Mouse (Mus musculus): Measurements from ENCODE around the gene AU041133. TPM values are rescaled to one million over a fixed set of nuclear protein-coding genes. Genes with fewer than 3 reads are reported as not detected.
"Not testable (repeated sequence)": the region's sequence is repeated elsewhere in the genome, so short reads cannot be mapped to it uniquely, and the experiment has no call there.

The AU041133 gene
- total RNA-seq (2021): 1 to 10 TPM in 1 of 2 experiments, under 1 TPM in 1; 0.99 to 1.2 TPM
- long read RNA-seq, experiment 1: 0 reads
- long read RNA-seq, experiment 2, partial matches to known transcripts: 0 of 2 reads
- long read RNA-seq, experiment 2, other reads (novel, unspliced or antisense): 0 of 2 reads

DNA sequence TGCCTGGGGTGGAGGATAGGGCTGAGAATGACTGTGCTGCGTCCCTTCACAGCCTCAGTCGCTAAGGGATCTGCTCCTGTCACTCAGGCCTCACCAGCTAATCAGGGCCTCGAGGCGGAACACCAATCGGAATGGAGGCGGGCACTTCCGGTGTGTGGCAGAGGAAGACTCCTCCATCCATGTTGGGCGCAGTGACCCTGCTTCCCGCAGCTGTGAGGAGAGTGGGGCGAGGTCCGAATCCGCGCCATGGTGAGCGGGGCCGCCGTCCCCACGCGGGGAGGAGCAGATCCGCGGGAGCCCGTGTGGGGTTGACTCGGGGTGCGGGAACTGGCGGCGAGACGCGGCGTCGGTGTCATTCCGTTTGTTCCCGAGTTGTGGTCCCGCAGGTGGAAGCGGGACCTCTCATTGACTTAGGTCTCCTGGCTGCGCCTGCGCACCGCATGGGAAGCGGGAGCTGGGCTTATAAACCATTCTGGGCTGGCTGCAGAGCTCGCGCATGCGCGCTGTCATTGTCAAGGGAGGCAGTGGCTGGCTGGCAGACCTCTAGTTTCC lies at the start of gene AU041133:
AU041133 (plus strand) TSS at position 164 of the 552 bp plus-strand sequence.
- DNase-seq: peak; percentile 69

DNA sequence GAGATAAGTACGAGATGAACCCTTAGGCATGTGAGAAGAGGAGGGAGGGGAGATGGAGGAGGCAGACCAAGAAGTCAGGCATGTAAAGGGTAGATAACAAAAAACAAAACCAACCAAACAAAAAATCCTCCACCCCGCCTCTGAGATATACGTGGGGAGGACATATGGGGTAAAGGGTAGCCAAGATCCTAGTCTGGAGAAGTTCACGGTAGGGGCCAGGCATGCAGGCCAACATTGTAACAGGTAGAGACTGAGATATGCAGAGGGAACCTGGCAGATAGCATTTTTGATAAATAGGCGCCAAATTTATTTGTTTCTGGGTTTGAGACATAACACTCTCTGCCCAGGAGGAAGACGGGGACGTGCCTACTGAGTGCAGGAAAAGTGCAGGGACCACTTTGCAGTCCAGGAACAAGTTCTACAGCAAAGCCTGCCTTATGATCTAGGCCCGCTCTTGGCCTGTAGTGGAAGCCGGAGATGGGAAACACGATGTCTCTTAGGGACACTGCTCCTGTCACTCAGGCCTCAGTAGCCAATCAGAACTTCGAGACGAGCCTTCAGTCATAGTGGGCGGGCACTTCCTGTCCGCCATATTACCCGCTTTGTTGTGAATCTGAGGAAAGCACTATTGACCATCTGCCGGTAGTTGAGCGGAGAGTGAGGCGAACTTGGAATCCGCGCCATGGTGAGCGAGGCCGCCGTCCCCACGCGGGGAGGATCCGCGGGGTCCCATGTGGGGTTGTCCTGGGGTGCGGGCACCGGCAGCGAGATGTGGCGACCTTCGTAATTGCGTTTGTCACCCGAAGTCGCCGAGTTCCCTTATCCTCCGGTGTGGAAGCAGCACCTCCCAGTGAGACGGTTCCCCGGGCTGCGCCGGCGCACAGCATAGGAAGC lies 44.8 kb upstream of the AU041133 start, which contains the start of gene BC024063:
BC024063 (plus strand) TSS at position 626 of the 894 bp plus-strand sequence.
- peak; percentile 30 for DNase-seq

DNA sequence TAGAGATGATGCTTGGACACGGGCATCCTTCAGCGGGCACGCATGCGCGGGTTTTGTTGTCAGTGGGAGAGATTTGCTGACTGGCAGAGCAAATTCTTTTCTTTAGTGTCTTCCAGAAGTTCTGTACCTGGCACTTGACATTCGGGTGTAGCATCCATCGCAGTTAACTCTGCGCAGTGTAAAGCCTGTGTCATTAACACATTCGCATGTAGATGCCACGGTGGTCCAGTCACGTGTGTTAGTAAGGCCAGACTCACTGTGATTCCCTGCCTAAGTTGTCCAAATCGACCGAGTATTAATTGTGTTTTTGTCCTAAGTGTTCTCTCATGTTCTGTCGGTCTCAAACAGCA lies 44.2 kb upstream of the AU041133 start:
- DNase-seq: not testable (repeated sequence)

- no peak for DNase-seq
Observed at GRCm38 (mm10) chr10:82117206-82117605, 10.6 kb upstream of the AU041133 start.

DNA sequence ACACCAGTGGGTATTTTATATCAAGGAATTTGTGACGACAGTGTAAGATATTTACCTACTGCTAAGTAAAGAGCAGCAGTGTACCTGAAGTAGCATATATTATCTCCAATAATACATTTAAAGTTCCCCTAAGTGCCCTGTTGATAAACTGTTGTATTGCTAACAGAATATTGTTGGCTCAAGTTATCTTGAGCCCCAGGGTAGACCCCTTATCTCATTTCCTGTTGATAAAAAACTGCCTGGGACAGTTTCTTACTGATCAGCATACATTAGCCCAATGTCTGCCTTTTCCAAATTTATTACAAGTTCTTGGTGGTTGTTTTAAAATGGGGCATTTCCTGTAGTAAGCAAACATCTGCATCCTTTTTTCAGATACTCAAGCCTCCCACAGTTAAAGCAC lies 17.5 kb downstream of the AU041133 start:
- DNase-seq: no peak

DNA sequence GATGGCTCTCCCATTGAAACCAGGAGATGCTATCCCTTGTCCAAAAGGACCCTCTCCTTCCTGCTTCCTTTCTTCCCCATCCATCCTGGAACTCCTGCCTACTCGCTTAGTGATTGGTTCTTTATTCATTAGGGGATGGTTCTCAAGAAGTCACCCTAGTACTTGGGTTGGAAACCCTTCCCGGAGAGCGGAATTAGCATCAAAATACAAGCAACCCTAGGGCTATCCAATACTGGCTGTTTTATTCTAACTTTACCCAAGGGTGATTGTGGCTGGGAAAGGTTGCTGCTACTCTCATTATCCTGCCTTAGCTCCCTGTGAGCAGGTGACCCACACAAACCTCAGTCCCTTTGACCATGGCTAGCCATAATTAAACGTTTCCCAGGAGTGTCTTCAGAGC lies 19.8 kb downstream of the AU041133 start:
- no peak for DNase-seq

DNA sequence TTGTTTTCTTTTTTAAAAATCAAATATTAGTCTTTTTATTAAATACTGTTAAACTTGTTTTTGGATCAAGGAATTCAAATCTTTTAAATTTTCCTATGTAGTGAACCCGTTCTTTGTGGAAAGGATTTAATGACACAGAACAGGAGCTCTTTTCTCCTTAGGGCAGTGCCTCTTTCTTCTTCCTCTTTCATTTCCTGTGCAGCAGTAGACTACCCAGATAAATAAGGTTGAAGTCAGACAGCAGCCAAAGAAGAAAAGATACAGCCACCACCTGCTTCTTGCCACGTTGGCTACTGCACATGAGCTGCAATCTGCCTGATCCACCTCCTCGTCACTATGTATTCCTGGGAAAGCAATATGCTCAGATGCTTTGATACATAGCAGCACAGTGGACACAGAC lies 40.0 kb downstream of the AU041133 start:
- DNase-seq: no peak

- no peak for DNase-seq
Observed at GRCm38 (mm10) chr10:82169776-82170175, 42.0 kb downstream of the AU041133 start.

DNA sequence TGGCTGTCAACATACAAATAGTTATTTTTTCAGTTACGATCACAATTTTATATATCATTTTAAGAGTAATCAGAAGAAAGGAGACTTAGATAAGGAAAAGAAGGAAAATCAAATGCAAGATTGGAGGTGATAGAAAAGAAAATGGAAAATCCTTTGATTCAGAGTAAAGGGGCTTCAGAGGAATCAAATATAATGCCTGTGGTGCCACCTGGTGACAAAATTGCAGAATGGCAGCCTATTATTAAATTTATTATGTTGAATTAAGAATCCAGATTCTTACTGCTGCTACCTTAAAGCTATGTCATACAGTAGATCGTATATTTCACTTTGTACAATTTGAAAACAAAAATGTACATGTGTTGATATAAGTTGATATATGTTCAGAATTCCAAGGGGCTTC lies 43.0 kb downstream of the AU041133 start:
- no peak for DNase-seq

DNA sequence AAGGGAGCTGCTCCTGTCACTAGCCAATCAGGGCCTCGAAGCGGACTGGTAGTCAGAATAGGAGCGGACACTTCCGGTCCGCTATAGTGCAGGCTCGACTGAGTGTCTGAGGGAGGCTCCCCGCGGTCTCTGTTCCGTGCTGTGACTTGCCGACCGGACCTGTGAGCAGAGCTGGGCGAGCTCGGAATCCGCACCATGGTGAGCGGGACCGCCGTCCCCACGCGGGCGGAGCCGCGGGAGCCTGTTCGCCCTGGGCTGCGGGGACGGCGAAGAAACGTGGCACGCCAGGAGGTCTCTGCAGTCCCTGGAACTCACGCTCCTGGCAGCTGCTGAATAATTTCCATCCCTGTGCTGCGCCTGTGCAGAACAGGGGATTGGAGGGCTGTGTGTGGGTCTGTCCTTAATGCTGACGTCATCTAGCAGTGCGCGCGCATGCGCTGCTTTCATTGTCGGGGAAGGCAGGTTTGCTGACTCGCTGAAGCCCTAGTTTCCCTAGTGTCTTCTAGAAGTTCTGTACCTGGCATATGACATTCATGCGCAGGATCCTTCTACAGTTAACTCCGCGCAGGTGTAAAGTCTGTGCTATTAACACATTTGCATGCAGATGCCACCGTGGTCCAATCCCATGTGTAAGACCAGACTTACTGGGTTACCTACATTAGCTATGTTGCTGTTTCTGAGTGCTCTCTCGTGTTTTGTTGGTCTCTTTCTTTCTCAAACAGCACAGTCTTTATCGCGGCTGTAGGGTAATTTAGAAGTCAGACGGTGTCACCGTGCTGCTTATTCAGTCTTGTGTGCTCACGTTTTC lies 50.6 kb downstream of the AU041133 start:
- peak; percentile 66 for DNase-seq

Other genes with a start within 250 kb of the AU041133 start
- gene Zfp781, start 197.5 kb upstream of the AU041133 start, total RNA-seq (2021): under 1 TPM; 0.32 to 1.00 TPM
- 1 to 10 TPM; 1.3 to 1.4 TPM for gene Zfp873, start 79.9 kb upstream of the AU041133 start, total RNA-seq (2021)
- 1 to 10 TPM in 1 of 2 experiments, under 1 TPM in 1; 0.88 to 1.2 TPM for gene BC024063, start 44.7 kb upstream of the AU041133 start, total RNA-seq (2021)
- gene Zfp938, start 113.3 kb downstream of the AU041133 start, total RNA-seq (2021): 1 to 10 TPM; 4.2 to 4.5 TPM
- not detected for gene 4932415D10Rik, start 188.6 kb downstream of the AU041133 start, total RNA-seq (2021)
- 1 to 10 TPM; 1.0 to 1.1 TPM for gene Gm4924, start 226.2 kb downstream of the AU041133 start, total RNA-seq (2021)

Measured in gastrocnemius, postnatal 25 days (tissue).